Mouse (Mus musculus): Measurements from ENCODE around the gene Lrwd1.
"Not testable (repeated sequence)": the region's sequence is repeated elsewhere in the genome, so short reads cannot be mapped to it uniquely, and the experiment has no call there.

Lrwd1 gene

DNA sequence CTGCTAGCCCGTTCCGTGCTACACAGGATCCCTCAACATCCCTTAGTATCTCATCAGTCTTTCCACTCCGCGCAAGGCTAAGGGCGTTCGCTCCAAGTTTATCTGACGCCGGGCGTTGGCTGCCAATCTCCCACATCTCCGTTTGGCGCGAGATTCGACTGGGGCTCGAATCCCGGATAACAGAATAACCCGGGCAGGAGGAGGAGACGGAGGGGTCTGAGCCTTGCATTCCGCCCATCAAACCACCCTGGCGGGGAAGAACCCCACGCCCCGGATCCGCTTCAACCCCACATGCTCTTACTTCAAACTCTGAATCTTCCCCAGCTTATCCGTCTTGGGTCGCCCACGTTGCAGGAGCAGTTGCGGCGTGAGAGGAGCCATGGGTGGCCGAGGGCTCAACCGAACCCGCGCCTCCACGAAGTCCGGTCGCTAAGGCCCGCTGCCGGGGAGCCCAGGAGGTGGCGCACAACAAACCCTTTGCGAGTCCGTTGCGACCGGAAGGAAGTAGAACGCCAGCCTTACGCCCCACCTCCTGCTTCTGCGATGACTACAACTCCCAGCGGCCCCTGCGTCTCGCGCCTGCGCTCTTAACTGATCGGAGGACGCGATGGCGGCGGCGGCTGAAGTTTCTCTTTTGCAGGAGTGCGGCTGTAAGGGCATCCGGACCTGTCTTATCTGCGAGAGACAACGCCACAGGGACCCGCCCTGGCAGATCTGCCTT is at the start of gene Lrwd1, which contains the start of gene Alkbh4:
Gene Lrwd1 (minus strand): TSS at position 504 of the 721 bp plus-strand sequence.
Gene Alkbh4 (plus strand): TSS at position 576 of the 721 bp plus-strand sequence.
- peak; percentile 93 for DNase-seq (ENCODE audit: low read depth)

DNA sequence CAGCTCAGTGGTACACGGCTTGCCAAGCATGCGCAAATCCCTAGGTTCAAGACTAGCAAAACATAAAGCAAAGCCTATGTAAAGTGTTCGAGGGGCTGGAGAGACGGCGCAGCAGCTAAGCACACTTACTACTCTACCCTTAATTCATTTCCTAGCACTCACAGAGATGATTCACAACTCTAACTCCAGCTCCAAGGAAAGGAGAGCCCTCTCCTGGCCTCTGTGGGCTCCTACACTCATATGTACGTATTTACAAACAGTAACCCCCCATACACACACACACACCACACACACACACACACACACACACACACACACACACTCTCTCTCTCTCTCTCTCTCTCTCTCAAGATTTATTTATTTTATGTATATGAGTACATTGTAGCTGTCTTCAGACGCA is 47.9 kb upstream of the Lrwd1 start:
- DNase-seq (ENCODE audit: low read depth): no peak

GRCm38 (mm10) chr5:136182830-136183229 is 47.0 kb upstream of the Lrwd1 start:
- DNase-seq (ENCODE audit: low read depth): no peak

DNA sequence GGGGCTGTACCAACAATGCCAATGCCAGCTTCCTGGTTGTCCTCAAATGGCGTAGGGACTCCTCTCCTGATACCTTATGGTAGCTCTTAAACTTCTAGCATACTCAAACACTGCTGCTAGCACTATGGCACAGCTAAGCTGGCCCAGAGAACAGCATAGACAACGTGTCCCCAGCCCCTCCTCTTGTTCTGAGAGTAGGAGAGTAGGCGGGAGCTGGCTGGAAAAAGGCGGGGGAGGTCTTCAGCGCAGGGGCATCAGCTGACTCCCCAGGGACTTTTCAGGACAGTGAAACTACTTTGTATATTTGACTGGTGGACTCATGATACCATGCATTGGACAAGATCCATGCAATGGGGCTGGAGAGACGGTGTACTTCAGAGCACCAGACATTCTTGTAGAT is 46.2 kb upstream of the Lrwd1 start:
- DNase-seq (ENCODE audit: low read depth): no peak

DNA sequence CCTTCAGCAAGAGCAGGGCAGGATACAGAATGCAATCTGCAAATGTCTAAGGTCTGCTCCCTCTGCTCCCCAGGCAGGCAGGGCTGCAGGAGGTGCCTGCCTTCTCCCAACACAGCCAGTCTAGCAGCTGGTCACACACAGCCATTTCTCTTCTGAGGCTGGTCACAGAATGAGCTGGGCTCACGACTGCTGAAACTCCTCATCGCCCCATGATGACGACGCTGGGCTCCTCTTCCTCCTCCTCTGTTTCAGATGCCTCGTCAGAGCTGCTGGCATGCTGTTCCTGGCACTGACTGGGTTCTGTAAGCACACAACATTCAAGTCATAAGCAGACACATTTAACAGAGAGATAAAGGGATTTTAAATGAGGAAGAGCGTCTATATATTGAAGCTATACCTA is 45.3 kb upstream of the Lrwd1 start:
- DNase-seq (ENCODE audit: low read depth): no peak

GRCm38 (mm10) chr5:136179594-136179993 is 43.7 kb upstream of the Lrwd1 start:
- no peak for DNase-seq (ENCODE audit: low read depth)

DNA sequence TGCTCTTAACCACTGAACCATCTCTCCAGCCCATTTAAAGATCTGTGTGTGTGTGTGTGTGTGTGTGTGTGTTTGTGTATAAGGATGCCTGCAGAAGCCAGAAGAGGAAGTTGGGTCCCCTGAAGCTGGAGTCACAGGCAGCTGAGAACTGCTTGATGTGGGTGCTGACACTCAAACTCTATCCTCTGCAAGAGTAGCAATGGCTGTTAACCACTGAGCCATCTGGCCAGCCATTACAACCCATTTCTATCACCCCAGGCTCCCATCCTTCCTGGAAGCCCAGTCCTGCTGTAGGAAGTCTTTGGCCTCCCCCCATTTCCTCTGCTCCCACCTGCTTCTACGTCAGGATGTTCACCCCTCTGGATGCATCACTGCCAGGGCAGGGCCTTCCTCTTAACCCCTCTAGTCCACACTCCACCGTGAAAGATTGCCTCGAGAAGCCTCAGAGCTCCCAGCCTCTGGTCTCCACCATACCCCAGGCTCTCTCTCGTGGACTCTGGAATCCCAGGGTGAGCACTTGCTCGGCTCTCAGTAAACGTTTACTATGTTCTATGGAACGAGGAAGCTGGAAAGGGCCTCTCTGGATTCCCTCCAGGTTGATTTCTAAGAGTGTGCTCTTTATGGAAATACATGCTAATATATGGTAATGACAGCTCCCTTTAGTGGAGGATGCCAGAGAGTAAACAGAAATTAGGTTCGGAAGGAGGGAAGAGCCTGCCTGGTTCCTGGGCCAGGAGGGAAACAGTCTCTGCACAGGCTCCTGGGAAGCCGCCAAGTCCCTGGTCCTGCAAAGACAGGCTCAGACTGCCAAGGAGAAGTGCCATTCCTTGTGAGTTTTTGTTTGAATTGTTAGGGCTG is 38.0 kb upstream of the Lrwd1 start:
- peak; percentile 21 for DNase-seq (ENCODE audit: low read depth)

- no peak for DNase-seq (ENCODE audit: low read depth)
Measured at GRCm38 (mm10) chr5:136172939-136173338, 37.1 kb upstream of the Lrwd1 start.

DNA sequence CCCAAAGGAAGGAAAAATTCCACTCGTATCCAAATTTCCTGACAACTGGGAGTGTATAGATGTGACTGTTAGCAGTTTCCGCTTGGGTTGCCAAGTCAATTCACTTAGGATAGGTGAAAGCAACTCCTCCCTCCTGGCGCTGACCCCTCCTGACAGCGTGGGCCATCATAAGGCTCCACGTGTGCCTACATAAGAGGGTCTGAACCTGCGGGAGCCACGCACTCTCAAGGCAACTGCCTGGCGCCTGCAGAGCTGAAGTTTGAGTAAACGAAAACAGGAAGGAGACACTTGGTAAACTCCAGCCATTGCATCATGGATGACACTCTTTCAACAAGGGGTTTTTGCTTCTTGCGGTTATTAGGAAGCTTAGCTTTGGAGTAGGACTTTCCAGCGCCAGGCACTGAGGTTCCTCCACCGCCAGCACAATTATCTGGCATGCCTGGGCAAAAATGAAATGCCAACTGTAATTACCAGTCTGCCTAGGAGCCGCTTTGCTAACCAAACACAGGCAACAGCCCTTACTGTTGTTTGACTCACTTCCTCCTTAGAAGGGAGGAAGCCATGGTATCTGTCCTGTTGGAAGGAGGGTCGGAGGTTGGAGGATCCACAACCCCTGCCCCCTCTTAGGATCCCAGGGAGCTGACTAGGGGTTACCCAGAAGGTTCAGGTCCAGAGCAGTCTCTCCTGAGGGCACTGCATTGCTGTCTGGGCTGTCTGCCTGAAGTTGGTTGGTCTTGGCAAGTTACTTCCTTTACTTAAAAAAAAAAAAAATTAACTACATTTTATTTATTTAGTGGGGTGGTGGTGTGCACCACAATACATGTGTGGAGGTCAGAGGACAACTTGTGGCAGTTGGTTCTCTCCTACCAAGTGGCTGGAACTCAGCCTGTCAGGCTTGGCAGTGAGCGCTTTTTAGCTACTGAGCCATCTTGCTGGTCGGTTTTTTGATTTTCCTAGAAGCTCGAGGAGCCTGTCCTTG is 35.8 kb upstream of the Lrwd1 start:
- DNase-seq (ENCODE audit: low read depth): peak; percentile 82

DNA sequence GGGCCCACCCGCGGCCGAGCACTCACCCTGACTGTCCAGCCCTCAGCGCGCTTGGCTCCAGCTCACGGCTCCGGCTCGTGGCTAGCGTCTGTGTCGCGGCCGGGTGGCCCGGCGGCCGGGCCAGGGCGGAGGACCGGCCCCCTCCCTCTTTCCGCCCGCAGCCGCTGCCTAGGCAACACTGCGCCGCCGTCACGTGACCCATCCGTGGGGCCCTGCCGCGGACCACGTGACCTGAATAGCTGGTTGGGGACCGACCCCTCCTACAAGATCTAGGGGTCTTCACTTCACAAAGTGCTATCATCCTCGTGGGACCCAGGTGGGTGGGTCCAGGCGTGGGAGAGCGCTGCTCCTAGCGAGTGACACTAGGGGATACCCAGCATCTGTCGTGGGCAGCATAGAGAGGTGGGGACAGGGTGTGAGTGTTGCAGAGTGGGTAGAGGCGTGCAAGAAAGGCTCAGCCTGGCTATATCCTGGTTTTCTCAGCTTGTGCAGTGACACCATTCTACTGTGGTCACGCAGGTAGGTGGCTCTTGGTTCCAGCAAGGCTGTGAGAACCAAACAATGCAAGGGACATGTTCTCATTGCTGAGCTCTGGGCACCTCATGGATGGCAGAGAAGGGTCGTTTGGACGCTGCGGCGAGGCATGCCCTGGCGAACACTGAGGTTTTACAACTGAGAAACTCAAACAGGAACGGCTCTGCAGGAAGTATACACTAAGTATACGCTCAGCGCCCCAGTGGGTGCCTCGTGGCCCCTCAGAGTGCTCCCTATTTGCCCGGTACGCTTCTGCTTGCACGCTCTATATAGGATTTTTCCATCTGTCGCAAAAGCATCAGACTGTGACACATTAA is 34.9 kb upstream of the Lrwd1 start, which contains the start of gene Orai2:
Gene Orai2 (minus strand): TSS at position 202 of the 851 bp plus-strand sequence.
- peak; percentile 37 for DNase-seq (ENCODE audit: low read depth)

DNA sequence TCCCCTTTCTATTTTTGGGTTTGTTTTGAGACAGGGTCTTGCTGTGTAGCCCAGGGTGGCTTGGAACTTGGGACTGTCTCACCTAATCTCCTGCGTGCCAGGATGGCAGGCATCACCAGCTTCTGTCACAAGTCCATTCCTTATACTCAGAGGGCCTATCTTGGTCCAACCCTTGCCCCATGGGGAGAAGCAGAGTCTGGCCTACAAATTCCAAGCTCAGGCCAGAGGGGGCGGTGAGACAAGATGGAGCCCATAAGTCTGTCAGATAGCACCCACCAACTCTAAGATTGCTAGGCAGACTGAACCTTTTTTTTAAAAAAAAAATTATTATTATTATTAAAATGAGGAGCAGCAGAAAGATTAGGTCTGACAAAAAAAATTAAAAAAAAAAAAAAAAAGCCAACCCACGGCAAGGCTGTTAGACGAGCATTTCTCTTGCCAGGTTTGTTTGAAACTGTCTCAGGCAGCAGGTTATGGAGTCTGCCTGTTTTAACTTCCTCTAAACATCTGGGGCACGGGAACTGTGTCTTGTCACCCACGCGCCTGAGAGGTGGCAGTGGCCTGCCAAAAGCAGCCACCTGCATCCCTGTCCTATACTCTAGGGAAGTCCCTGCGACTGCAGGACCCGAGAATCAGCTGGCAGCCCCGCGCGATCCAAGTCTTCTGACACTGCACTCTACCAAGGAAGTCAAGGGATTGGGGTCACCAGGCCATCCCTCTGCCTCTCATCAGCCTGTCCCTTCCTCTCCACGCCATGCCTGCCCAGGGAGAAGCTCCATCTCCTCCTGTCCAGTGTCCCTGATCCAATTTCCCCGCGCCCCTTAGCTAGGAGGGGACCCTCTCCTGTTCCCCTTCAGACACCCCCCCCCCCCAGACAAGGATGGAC is 34.0 kb upstream of the Lrwd1 start:
- DNase-seq (ENCODE audit: low read depth): no peak

DNA sequence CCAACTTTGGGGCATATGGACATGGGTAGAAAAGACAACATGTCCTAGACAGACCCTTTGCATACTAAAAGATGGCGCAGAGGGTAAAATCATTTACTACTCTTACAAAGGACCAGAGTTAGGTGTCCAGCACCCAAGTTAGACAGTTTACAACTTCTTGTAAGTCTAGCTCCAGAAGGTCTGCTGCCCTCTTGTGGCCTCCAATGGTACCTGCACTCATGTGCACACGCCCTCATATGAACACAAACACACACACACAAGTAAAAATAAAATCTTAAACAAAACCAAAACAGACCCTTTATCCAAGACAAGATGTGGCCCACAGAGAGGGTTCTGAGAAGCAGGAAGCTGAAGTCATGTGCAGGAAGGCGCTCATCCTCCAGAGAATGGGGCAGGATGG is 32.2 kb upstream of the Lrwd1 start:
- no peak for DNase-seq (ENCODE audit: low read depth)

DNA sequence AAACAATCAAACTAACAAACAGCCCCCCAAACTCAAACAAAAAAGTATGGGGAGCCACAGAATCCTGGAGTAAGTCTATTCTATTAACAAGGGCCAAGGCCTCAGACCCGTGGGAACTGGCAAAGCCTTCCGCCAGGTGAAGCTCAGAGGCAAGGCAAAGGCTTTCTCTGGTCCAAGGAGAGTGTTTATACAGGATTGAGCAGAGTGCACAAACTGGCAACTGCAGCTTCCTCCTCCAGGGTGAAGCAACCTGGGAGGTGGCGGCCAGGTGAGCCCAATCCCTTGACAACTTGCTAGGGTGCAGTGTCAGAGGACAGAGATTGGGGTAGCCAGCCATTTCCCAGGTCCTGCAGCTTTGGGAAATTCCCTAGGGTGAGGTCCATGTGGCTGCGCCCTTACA is 31.4 kb upstream of the Lrwd1 start:
- DNase-seq (ENCODE audit: low read depth): no peak

- no peak for DNase-seq (ENCODE audit: low read depth)
Measured at GRCm38 (mm10) chr5:136165246-136165645, 29.4 kb upstream of the Lrwd1 start.

- no peak for DNase-seq (ENCODE audit: low read depth)
Measured at GRCm38 (mm10) chr5:136163807-136164474, 28.1 kb upstream of the Lrwd1 start.

- DNase-seq (ENCODE audit: low read depth): not testable (repeated sequence)
Measured at GRCm38 (mm10) chr5:136160084-136160483, 24.2 kb upstream of the Lrwd1 start.

- DNase-seq (ENCODE audit: low read depth): no peak
Measured at GRCm38 (mm10) chr5:136155399-136155798, 19.5 kb upstream of the Lrwd1 start.

- no peak for DNase-seq (ENCODE audit: low read depth)
Measured at GRCm38 (mm10) chr5:136152365-136152764, 16.5 kb upstream of the Lrwd1 start.

DNA sequence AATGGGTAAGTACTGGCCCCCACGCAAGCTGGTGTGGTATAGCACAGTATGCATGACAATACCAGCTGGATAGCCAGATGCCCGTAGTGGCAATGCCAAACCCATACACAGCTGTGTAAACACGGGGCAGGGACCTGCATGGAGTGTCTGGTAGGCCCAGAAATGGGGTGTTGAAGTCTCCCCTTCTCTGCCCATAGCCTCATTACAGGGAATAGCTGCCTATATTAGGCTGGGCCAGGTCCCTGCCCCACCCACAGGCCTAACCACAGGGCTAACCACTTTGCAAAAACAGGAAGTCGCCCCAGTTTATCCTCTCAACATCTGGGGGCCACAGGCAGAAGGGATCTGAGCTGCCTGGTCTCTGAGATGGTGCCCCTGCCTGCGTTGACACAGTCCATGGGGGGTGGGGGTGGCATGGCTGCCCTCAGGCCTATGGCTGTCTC is 13.3 kb upstream of the Lrwd1 start:
- DNase-seq (ENCODE audit: low read depth): not testable (repeated sequence)
